Mouse (Mus musculus) adrenal gland, postnatal 14 days (tissue): ENCODE results near the gene Gm20388. TPM values are rescaled to one million over a fixed set of nuclear protein-coding genes. Genes with fewer than 3 reads are reported as not detected.

ENCODE experiments used
- DNase-seq: peaks from one replicate; pipeline ENCODE4 v3.0.0; 2021; ENCODE audit warnings: mixed read lengths
- total RNA-seq: library from RNA; stranded (reverse); gene quantifications from 2 replicates; pipeline ENCODE4 v1.2.3, GENCODE M21; 2021

Gm20388 gene
- total RNA-seq, 1 experiment from 2014 or later: 17.6 TPM

GRCm38 (mm10) chr8:120567731-120568130, 657.1 kb downstream of the Gm20388 start:
- DNase-seq: no peak

DNA sequence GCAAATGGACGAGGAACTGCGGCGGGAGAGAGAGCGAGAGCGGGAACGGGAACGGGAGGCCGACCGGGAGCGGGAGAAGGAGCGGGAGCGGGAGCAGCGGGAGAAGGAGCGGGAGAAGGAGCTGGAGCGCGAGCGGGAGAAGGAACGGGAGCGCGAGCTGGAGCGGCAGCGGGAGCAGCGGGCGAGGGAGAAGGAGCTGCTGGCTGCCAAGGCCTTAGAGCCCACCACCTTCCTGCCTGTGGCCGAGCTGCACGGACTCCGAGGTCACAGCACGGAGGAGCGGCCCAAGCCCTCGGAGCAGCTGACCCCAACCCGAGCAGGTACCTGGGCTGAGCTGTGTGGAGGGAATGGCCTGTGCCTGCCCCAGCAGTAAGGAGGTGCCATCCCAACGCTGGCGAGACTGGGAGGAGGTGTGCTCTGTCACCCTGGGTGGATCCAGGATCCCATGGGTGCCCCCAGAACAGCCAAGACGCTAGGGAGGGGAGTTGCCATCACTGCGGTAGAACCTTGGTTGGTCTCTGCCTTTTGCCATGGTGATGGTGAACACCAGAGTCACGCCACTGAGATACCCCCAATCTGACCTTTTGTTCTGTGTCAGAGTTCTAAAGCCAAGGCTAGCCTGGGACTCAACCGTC, 657.6 kb downstream of the Gm20388 start:
- DNase-seq: no peak

DNA sequence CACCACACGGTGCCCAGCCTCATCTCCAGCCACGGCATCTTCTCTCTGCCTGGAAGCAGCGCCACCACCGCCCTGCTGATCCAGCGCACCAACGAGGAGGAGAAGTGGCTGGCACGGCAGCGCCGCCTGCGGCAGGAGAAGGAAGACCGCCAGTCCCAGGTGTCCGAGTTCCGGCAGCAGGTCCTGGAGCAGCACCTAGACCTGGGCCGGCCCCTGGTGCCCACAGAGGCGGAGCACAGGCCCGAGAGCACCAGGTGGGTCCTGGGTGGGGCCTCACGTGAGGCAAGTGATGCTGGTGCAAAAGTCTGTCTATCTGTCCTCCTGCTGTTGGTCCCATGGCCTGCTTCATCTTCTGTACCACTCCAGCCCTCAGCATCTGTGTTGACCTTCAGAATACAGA, 658.5 kb downstream of the Gm20388 start:
- no peak for DNase-seq

DNA sequence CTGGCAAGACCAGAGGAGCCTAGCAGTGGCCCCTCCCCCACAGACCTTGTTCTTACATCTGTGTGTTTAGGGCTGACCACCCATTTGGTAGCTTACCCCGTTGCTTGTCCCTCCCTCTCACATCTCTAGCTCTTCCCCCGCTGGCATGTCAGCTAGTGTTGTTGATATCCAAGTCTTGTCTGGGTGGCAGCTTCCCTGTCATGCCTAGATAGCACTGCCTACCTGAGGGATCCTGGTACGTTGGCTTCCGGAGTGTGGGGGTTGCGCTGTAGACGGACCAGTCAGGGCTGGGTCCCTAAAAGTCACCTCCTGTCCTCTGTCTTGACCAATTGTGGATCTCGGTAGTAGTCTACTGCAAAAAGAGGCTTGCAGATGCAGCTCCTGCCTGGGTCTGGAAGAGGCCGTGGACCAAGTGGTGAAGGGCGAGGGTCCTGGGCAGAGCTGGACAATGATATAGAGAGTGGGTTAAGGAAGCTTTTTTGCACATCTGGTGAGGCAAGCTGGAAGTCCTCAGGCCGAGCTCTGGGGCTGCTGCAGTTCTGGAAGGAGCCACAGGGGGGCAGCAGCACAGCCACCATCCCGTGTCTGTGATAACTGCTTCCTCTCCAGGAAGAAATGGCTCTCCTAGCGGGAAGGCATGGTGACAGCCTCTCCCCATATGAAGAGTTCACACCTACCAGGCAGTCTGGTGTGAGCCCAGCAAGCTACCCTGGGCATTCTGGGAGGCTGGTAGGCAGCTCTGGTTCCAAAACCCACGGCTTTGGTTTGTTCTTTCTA, 659.5 kb downstream of the Gm20388 start:
- peak; percentile 82 for DNase-seq

DNA sequence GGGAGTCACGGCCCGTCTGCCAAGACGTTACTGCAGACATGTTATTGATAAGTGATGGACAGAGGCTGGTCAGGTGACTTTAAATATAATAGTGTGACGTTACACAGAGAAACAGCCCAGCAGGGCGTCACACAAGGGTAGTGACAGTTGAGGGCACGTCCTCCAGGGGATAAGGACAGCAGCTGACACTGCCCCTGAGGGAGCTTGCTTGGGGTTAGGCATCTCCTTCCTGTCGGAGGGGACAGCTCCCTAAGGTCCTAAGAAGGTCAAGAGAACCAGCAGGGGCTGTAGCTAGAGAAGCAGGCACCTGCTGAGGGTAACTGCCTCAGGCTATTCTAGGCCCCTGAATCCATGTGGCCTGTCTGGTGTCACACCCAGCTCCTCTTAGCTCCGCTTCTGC, 660.9 kb downstream of the Gm20388 start:
- DNase-seq: no peak

DNA sequence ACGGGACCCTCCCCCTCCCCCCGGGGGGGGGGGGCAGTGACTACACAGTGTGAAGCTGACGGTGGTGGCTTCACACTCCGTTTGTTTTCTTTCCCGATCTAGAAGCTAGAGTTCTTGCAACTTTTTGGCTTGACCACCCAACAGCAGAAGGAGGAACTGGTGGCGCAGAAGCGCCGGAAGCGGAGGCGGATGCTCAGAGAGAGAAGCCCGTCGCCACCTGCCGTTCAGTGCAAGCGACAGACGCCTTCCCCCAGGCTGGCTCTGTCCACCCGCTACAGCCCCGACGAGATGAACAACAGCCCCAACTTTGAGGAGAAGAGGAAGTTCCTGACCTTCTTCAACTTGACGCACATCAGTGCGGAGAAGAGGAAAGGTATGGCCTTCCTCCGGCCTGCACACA, 661.9 kb downstream of the Gm20388 start:
- DNase-seq: no peak

DNA sequence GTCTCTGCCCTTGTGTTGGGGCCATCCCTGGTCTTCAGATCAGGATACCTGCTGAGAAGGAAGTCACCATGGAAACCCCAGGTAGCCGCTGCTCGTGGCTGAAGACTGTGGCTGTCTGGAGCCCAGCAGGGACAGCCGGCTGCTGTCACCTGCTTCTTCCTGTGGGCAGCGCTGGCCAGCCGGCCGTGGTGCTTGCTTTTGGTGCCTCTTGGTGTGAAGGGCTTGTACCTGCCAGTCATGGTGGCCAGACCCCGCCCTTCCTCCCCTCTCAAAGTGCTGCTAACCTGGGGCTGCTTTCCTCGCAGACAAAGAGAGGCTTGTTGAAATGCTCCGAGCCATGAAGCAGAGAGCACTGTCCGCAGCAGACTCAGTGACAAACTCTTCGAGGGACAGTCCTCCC, 663.2 kb downstream of the Gm20388 start:
- no peak for DNase-seq

- peak; percentile 82 for DNase-seq
These were observed 664.3 kb downstream of the Gm20388 start for GRCm38 (mm10) chr8:120574941-120575340.

DNA sequence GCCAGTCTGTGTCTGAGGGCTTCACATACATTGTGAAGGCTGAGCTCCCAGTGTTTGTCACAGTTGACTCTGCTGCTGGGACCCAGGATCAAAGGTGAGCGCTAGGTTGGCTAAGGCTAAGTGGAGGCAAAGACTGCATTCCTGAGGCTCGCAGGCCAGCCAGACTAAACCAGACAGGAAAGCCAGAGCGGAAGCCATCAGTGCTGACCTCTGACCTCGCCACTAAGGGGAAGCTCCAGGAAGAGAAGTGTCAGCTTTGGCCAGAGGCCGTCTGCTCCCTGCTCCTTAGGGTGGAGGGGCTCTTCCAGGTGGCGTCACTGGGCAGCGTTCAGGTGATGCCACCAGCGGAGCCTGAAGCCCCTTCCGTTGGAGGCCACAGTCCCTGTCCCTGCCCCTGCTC, 665.2 kb downstream of the Gm20388 start:
- peak; percentile 46 for DNase-seq

DNA sequence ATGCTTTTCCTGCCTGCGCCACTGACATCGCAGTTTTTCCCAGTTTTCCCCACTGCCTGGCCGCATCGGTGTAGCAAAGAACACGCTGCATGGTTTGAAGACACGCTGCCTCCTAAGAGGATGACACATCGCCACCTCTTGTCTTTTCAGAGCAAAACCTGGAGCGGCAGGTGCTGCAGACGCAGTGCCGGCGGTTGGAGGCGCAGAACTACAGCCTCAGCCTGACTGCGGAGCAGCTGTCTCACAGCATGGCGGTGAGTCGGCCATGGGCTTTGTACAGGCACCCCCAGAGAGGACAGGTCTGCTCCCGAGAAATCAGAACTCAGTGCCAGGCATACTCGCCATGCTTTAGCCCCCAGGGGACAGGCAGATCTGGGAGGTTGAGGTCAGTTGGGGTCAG, 667.2 kb downstream of the Gm20388 start:
- DNase-seq: no peak

- no peak for DNase-seq
These were observed 669.8 kb downstream of the Gm20388 start for GRCm38 (mm10) chr8:120580336-120581000.

GRCm38 (mm10) chr8:120581329-120581728, 670.7 kb downstream of the Gm20388 start:
- DNase-seq: no peak

GRCm38 (mm10) chr8:120581811-120582210, 671.2 kb downstream of the Gm20388 start:
- peak; percentile 45 for DNase-seq

GRCm38 (mm10) chr8:120585521-120585920, 674.9 kb downstream of the Gm20388 start:
- DNase-seq: no peak

GRCm38 (mm10) chr8:120588908-120589771, 678.5 kb downstream of the Gm20388 start, which contains the start of gene Gins2:
TSS of gene Gins2 (minus strand) at chr8:120589304.
- DNase-seq: peak; percentile 99

GRCm38 (mm10) chr8:120589921-120590320, 679.3 kb downstream of the Gm20388 start:
- DNase-seq: peak; percentile 57

DNA sequence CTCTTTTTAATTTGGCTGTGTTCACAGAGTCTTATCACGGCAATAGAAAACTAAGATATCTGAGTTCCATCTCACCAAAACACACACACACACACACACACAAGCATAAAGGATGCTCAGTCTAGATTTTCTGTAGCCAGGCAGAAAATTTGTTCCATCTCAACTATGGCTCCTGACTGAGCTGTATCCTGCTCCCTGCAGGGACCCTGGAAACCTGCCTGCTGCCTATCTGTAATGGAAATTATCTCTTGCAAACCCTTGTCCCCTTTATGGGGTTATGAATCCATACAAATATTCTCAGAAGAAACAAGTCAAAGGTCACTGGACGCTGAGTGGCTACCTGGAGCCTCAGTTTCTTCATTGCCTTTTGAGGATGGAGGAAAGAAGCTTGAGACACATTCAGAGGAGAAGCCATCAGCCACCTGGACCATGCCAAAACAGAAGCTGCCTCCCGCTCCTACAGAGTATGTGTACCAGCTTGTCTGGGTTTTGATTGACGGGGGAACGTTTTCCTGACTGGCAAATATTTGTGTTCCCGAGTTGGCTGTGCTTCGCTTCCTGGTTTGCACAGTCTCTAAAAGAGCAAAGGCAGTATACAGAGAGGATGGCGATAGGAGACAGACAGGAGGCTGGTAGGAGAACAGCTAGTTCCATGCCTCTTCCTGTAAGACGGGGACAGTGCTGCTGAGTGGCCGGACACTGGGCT, 681.1 kb downstream of the Gm20388 start:
- DNase-seq: no peak

- DNase-seq: no peak
These were observed 683.9 kb downstream of the Gm20388 start for GRCm38 (mm10) chr8:120594571-120594970.

DNA sequence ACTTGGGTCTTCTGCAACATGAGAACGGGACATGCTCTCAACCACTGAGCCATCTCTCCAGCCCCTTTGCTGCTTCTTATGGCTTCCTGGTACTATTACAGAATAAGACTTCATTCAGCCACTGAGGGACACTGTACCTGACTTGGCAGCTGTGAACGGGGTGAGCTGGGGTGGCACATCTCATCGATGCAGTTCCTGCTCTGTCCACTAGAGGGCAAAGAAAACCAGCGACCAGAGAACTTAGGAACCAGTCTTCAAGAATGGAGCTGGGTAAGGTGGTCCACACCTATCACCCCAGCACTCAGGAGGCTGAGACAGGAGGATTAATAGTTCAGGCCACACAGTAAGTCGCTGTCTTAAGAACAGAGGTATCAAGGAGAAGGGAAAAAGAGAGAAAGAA, 685.3 kb downstream of the Gm20388 start:
- DNase-seq: peak; percentile 69

GRCm38 (mm10) chr8:120598579-120598978, 687.9 kb downstream of the Gm20388 start:
- DNase-seq: no peak

DNA sequence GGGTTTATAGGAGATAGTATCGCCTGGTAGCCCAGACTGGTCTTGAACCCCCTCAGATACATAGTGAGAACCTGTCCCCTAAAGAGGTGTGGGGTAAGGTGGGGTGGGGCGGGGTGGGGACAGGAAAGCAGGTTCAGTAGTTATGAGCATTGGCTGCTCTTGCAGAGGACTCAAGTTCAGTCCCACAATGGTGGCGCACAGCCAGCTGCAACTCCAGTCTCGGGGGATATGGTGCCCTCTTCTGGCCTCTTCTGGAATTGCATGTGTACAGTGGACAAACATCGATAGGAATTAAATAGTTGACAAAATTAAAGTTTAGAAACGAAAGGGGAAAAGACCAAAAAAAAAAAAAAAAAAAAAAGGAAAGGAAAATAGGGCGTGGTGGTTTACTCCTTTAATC, 688.9 kb downstream of the Gm20388 start:
- DNase-seq: peak; percentile 90

- DNase-seq: no peak
These were observed 692.0 kb downstream of the Gm20388 start for GRCm38 (mm10) chr8:120602672-120603071.
